Mouse (Mus musculus) adipocyte (in vitro differentiated cells): ENCODE data around the gene Olfr316.
A peak's percentile ranks its signal among the peaks of the same experiment; 100 is the strongest.
"Not testable (repeated sequence)": the region's sequence is repeated elsewhere in the genome, so short reads cannot be mapped to it uniquely, and the experiment has no call there.

Source experiments
- DNase-seq: peaks from one replicate; pipeline ENCODE4 v3.0.0-alpha.2; 2016; ENCODE audit warnings: low spot score

Gene Olfr316

DNA sequence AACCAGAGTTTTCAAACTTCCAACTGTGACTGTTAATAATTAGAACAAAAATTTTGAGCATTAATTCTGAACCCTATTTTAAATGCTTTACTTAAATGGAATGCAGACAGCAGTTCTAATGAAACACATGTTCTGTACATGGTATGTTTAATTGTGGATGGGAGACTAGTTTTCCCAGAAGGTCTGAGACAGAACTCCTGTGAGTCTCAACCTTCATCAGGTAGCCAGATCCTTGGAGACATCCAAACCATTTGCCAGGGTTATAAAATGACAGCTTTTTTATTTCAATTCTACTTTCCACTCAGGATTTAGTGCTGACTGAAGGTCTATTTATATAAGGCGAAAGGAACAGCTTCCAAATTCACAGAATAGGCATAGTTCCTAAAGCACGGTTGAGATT is at the start of gene Olfr316:
Gene Olfr316 (plus strand): TSS at position 301 of the 400 bp plus-strand sequence.
- DNase-seq: no peak

DNA sequence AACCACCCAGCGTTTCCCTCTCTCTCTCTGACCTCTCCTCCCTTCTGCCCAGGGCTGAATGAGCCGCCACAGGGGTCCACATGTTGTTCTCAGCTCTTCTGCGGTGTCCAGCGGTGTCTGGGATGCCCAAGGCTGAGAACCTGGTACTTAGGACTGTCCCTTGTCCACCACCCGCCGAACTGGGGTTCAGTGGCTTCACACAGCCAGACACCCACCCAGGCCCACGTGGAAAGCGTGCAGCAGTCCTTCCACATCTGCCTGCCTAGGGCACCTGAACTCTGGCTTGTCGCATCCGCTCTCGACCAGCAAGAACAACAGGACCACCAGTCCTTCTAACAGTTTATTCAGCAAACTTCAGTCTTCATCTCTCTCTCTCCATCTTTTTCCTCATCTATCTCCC is 43.4 kb upstream of the Olfr316 start:
- no peak for DNase-seq

DNA sequence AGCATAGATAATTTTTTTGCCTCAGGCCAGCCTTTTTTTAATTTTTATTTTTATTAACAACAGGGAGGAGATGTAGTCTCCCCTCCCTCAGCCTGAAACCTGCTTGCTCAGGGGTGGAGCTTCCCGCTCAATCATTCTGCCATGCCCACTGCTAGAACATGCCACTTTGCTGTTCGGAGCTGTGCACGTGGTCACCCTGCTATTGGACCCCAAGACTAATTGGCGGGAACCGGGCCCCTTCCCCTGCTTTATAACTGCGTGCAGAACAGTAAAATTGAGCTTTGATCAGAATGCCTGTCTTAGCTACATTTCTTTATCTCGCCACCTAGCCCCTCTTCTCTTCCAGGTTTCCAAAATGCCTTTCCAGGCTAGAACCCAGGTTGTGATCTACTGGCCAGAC is 34.8 kb upstream of the Olfr316 start:
- DNase-seq: not testable (repeated sequence)

DNA sequence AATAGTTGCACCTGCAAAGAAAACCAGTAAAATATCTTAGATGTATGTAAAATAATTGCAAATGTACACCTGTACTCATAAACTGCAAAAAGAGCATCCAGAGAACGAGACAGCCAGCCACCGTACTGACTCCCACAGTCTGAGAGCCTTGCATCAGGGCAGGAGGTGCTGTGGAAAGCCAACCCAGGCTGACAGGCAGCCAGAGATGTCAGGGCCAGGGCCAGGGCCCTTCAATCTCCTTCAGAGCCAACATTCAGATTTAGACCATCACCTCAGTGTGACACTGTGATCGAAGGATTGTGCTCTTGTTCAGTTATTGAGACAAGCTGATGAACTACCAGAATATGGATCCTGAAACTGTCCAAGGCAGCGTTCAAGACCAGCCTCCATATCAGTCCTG is 32.8 kb upstream of the Olfr316 start:
- no peak for DNase-seq

DNA sequence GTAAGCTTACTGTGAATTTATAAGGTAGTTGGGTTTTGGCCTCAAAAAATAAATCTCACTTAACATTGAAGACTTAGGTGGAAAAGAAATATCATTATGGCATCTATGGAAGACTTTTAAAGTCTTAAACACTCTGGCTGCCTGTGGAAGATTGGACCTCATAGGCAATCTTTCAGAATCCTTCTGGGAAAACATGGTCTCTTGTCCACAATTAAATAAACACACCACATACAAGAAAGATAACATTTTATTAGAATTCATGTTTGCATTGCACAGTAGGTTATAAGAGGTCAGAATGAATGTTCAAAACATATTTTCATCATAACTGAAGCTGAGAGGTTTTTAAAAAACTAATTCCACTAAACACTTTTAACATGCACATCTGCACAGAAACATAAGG is 28.6 kb upstream of the Olfr316 start, which contains the start of gene Olfr318:
Gene Olfr318 (minus strand): TSS at position 101 of the 400 bp plus-strand sequence.
- DNase-seq: no peak

DNA sequence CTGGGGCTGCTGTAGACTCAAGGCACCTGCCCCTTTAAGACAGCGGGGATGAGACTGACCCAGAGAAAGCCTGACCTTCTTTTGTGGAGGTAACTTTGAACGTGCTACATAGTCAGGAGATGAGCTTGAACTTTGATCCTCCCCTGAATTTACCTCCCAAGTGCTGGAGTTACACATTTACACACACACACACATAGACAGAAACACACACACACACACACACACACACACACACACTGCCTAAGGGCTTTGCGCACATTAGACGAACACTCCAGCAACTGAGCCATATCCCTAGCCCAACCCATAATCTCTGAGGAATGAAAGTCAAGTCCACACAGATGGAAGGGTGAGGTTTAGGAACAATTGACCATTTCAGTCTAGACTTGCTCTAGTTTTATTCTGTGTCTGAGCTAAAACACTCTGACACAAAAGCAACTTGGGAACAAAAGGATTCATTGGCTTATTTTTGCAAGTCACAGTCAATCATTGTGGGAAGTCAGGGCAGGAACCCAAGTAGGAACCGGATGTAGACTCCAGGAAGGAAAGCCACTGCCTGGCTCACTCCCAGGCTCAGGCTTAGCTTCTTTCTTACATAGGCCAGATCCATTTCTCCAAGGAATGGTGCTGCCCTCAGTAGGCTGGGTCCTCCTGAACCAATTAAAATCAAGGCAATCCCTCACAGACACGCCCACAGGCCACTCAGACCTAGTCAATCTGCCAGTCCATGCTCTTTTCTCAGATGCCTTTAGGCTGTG is 24.5 kb upstream of the Olfr316 start:
- not testable (repeated sequence) for DNase-seq

DNA sequence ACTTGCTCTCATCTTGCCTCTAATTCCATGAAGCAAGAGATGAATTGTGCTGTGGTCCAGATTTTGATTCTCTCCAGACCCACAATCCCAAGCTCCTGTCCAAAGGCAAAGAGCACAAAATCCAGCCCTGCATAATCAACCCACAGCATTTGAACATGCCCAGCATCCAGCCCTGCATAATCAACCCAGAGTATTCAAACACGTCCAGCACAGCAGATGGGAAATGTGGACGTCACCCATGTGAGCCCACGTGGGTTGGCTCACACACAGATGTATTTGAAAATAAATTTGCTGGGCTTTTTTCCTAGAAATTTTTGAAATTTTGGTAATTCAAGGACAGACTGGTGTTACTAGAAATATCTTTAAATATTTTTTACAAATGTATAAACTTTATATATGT is 19.2 kb upstream of the Olfr316 start:
- no peak for DNase-seq

DNA sequence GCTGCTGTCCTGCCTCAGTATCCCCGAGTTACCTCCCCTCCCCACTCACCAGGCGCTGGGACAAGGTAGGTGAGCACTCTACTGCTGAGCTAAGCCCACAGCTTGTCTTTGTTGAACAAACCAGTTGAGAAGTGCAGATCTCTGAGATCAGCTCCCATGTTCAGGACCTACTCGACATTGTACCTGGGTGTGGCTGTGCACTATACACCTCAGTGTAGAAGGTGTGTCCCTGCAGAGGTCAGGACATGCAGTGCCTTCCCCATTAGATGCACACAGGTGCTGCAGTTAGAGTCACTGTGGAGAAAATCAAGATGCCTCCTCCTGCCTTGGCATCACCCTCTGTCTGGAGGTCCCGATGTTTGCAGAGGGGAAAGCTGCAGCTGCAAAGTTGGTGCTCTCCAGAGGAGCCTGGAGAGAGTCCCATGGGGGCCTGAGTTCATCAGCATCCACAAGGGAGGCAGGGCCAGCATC is 13.7 kb upstream of the Olfr316 start, which contains the start of gene Olfr317:
Gene Olfr317 (minus strand): TSS at position 421 of the 471 bp plus-strand sequence.
- no peak for DNase-seq

DNA sequence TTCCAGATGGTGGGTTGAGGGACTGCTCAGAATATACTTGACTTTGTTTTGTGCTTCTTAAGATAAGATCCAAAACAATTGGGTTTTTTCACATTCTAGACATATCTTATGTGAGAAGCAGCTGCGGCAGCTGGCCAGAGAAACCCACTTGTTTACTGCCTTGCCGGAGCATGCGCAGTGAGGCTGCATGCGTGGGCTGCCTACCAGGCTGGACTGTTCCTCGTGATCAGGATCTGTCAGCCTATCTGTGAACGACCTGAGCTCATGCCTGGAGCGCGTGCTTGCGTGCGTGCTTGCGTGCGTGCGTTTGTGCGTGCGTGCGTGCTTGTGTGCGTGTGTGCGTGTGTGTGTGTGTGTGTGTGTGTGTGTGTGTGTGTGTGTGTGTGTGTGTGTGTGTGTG is 1.4 kb upstream of the Olfr316 start:
- not testable (repeated sequence) for DNase-seq

DNA sequence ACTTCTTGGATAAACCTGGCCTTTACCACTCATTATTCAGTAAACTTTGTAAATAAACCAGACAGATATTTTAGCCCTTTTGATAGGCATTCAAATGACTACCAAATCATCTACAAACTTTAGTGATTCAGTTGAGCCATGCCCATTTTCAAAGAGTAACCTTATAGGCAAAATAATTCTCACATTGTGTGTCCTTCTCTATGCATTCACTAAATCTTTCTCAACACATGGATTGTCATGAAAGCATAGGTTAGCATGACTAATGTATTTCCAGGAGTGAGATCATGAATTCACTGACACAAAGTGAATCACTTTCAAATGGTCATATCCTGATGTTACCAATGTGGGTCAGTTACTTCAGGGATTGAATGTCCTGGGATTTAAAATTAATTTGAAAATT is 20.4 kb downstream of the Olfr316 start, which contains the start of gene Olfr315:
Gene Olfr315 (plus strand): TSS at position 301 of the 400 bp plus-strand sequence.
- DNase-seq: no peak

DNA sequence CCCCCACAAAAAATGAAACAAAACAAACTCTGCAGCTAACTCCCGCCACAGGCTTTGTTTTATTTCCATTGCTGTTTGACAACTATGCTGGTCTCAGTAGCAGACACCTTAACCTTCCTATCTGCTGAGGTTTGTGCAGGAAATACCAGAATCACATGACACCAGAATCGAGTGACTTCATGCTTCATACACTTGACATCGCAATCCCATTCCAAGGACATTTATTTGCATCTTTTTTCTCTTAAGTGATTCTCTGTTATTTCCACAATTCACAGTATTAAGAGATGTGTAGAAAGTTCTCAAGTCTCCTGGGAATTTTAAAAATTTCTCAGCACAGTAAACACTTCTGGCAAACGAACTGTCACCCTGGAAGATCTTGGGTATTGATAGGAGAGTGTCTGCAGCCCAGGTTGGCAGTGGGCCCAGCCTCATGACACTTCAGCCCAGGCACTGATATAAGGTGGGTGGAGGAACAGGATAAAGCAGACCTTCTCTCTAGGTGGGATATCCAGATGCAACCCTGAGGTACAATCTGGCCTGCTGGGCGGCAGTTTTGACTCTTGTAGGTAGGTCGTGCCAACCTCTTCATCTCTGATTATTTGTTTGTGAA is 30.1 kb downstream of the Olfr316 start, which contains the start of gene Olfr314:
Gene Olfr314 (plus strand): TSS at position 473 of the 610 bp plus-strand sequence.
- peak; percentile 8 for DNase-seq

DNA sequence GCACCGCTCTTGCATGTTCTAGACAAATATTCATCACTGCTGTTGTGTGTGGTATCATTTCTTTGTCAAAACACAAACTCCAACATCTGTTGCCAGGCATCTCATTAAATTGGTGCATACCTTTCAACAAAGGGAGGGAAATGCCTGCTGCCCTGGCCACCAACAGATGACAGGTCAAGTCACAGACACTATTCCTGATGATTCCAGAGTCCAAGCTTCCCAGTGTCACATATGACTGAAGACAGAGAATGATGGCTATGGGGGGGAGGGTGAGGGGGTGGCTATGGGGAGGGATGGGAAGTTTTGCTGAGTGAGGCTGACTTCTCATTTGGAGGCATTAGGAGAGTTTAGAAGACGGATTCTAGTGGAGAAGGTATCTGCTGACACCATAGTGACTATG is 31.6 kb downstream of the Olfr316 start:
- DNase-seq: no peak

DNA sequence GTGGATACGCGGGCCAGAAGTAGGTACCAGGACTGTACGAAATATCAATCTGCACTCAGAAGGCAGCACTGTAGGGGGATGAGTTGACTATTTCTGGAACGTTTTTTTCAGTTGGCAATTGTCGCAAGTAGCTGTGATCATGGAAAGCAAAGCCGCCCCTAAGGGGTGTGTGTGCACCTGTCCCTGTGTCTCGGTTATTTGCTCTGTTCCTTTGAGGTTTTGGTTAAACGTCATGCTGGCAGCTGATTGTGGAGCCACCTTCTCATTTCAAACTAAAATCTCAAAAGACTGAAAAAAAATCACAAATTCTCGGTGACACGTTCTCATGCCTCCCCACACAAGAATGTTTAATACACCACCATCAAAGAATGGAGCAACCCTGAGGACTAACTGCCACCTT is 35.1 kb downstream of the Olfr316 start:
- no peak for DNase-seq

DNA sequence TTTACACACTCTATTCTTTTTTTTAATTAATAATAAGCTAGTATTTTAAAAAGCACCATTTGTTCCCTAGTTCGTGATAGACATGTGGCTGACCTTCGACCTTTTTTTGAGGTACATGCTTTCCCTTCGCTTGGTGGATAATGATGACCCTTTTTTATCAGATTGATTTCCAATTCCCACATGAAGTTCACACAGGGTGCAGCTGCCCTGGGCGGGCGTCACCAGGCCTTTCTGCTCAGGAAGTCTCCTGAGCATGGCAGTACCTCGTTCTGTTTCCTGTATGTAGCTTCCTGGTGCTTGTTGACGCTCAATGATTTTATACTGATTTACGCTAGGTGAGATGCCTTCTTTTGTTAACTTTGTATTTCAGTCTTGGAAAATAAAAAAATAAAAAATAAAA is 35.8 kb downstream of the Olfr316 start:
- DNase-seq: no peak

DNA sequence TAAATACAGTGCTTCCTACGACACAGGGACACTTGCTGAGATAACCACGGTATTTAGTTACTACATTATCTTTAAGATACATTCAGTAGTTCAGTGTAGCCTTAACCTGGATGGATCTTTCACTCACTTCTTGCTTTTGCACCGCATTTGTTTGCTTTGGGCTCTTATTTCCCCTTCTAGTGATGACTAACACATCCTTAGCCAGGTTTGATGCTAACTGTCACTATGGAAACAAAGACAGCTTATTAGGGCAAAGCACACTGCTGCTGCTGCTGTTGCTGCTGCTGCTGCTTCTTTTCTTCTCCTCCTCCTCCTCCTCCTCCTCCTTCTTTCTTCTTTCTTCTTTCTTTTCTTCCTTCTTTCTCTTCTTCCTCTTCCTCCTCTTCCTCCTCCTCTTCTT is 37.0 kb downstream of the Olfr316 start:
- no peak for DNase-seq

DNA sequence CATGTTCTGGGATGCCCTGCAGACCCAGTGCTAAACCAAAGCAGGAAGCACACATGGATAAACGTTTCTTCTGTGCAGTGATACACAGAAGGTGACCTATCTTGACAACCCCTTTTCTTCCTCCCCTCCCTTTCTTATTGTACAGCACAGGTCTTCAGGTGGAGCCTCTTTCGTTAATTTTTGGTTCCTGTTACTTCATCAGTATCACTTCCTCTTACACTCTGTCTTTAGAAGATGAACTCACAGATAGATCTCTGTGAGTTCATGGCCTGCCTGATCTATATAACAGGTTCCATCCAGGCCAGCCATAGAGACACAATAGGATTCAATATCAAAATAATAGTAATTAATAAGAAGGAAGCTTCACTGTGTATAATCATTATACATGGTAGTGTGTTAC is 37.5 kb downstream of the Olfr316 start:
- no peak for DNase-seq

DNA sequence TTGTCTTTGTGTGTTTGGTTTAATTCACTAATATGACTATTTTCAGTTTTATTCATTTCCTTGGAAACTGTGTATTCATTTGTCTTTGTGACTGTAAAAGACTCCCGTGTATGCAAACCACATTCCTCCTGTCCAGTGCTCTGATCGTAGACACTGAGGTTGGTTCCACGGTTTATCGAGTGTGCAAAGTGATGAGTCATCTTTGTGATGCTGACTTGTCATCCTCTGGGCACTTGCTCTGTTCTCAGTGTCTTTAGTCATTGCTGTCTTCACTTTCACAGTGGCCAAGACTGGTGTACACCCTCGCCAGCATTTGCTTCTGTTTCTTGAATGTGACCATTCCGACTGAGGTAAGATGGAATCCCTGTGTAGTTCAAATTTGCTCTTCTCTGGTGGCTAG is 38.1 kb downstream of the Olfr316 start:
- DNase-seq: no peak

DNA sequence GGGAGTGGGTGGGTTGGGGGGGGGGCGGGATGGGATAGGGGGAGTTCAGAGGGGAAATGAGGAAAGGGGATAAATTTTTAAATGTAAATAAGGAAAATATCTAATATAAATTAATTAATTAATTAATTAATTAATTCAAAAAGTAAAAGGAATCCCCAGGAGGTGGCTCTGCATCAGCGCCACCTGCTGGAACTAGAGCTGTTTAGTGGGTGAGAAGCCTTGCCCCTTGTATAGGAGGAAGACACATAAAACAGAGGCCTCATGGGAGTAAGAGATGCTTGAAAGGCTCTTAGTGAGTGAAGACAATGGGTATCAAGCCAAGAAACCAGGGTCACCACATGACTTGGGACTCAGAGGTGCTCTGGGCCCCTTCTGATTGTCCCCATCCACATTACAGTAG is 43.3 kb downstream of the Olfr316 start:
- no peak for DNase-seq

DNA sequence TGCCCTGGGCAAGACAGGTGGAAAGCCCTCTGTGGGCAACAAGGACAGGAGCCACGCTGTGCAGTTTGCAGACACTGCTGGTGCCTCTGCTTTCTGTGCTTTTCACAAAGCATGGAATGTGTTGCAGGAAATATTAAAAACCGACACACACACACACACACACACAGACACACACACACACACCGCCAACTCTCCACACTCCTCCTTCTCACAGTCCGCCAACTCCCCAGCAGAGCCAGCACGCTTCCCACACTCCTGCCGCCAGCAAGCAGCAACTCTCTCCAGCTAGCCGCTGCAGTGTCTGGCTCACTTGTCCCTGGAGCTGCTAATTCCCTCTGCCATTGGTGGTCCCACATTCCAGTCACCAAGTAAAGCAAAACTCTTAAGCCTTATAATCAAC is 44.3 kb downstream of the Olfr316 start:
- no peak for DNase-seq

DNA sequence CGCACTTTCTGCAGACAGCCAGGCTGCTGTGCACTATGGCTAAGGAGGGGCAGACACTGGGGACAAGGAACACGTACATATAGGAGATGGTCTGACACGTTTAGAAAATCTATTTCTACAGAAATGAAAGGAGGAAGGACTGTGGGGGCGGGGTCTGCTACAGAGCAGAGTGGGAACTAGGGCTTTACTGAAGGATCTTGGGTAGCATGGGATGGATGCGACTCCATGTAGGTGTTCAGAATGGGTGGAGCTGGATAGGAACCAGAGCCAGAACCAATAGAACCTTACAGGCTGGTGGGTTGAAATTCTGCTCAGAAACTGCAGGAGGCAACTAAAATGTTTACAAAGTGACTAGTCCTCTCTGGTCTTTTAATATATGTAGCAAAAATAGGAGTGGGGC is 47.2 kb downstream of the Olfr316 start:
- DNase-seq: no peak

DNA sequence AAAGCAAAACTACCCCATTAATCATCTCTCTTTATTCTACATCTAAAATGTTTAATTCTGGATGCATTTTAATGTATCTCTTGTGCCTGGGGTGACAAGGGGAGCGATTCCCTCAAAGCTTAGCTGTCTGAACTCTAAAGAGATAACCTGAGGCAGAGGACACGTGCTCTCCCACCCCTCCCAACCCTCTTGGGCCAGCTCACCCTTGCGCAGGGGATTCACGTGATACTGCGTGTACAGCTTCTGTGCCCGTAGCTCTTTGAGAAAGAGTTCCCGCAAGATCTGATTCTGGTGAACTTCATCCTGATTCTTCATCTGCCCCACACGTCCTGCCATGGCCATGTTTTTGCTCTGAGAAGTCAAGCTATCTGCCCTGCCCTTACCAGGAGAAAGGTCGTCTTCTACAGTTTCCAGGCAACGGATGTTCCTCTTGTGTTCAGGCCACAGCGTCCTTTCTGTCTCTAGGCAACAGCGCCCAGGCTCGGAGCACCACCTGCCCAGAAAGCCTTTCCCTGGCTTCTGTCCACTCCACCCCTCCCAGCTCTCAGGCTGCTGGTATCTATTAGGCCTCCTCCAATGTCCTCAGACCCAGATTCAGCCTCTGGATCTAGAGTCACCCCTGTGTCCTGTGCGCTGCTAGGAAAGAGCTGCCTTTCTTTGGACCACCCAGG is 49.2 kb downstream of the Olfr316 start, which contains the start of gene Fam183b:
Gene Fam183b (minus strand): TSS at position 403 of the 671 bp plus-strand sequence.
- DNase-seq: peak; percentile 60

DNA sequence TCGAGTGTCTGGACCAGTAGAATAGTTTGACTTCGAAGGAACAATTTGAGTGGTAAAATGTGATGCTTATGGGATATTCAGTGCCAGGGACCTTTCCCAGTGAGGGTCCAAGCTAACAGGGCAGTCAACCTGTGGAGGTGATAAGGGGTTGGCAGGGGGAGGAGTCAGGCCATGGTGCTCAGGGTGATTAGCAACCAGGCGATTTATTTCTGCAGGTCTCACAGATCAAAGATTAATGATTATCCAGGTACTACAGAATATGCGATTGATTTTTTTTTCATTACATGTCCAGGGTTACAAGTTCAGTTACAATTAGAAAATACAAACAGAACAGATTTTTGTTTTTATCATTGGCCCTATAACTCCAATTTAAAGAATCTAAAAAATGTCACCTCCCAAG is 51.3 kb downstream of the Olfr316 start:
- DNase-seq: no peak

DNA sequence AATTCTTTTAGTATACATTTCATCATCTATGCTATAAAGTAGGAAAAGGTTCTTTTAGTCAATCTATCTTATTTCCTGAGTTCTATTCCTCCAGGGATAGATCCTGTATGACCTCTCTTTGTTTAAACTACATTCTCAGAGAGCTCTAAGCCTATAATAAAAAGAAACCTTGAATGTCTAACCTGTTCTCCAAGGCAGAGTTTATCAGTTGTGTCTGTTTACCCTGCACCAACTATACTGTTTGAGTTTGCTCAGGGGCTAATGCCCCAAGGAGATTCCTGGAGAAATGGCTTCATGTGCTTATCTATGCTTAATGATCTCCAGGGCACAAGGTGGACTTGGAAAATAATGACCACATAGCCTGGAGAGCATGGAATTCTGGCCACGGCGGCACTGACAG is 51.9 kb downstream of the Olfr316 start:
- no peak for DNase-seq
